Mouse (Mus musculus) cerebellum, adult 9-10 months (tissue): ENCODE measurements around the gene Zmat3.

ENCODE experiments used
- DNase-seq: peaks from one replicate; pipeline ENCODE4 v3.0.0; 2022

Gene Zmat3

DNA sequence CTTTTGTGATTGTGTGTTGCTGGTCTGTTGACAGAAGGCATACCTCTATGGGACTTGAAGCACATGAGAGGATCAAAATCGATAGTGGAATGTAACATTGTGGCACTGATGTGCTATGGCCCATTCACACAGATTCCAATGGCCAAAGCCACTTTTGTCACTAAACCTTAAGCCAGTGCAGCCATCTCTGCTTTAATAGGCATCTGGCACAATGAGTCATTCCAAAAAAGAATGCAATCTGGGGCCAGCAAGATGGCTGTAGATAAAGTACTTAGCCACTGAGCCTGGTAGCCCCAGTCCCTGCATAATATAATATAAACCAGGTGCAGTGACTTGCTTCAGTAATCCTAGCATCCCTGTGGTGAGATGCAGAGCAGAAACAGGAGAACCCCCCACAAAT is 1.7 kb upstream of the Zmat3 start:
- DNase-seq: no peak

- peak; percentile 55 for DNase-seq
These were observed 476 bp upstream of the Zmat3 start for GRCm38 (mm10) chr3:32366246-32366734.

DNA sequence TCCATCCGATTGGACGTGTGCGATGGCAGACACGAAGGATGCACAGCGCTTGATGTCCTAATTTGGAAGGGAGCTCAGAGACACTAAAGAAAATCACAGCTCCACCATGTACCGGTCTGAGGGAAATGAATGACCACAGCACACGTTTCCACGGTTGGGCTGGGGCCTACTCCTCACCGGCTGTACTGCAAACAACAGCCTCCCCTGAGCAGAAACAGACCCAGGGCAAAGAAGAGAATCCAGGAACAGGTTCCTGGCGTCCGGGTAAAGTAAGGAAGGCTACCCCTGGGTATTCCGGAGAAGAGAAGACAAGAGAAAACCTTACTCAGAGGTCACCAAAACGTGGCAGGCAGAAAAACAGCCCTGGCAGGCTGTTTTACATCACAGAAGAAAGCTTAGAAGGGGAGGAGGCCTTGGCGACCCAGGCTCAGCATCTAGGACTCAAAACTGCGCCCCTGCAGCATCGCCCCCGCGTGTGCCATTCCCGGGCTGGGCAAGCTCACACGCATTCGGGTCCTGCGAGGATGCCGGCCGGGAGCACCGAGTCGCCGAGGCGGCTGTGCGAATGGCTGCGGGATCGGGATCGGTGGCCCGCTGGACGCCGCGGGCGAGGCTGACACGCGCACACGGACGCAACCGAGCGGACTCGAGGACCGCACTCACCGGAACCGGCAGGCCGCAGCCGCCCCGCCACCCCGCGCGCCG is 821 bp downstream of the Zmat3 start:
- DNase-seq: peak; percentile 48

GRCm38 (mm10) chr3:32364195-32364594 is 1.6 kb downstream of the Zmat3 start:
- peak; percentile 39 for DNase-seq

- DNase-seq: no peak
These were observed 4.6 kb downstream of the Zmat3 start for GRCm38 (mm10) chr3:32361221-32361620.

GRCm38 (mm10) chr3:32347881-32348280 is 17.9 kb downstream of the Zmat3 start:
- DNase-seq: no peak

- no peak for DNase-seq
These were observed 20.6 kb downstream of the Zmat3 start for GRCm38 (mm10) chr3:32345249-32345648.

DNA sequence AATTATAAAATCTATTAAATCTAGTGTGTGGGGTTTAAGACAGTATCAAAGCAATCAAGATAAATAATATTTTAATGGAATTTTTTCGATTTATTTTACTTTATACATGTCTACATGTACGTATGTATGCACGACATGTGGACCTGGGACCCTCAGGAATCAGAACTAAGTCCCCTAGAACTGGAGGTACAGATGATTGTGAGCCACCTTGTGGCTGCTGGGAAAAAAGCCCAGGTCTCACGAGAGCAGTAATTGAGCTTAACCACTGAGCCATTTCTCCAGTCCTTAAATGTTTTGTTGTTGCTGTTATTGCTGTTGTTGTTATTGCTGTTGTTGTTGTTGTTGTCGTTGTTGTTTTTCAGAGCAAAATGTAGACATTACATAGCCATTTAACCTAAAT is 21.0 kb downstream of the Zmat3 start:
- DNase-seq: no peak

- no peak for DNase-seq
These were observed 22.4 kb downstream of the Zmat3 start for GRCm38 (mm10) chr3:32343371-32343770.

- no peak for DNase-seq
These were observed 24.4 kb downstream of the Zmat3 start for GRCm38 (mm10) chr3:32341434-32341833.

DNA sequence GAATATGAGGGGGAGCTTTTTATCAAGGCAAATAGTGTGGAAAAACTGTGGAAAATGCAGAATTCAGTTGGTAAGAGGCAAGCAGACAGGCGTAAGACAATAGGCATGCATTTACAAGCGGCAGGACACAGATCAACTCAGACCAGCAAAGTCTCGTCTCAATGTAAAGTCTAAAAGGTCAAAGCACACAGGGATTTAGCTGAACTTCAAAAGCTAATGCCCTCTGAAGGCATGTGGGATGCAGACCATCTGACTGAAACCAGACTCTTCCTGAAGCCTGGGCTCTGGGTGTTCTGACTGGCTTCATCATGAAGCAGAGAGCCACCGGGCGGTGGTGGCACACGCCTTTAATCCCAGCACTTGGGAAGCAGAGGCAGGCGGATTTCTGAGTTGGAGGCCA is 27.6 kb downstream of the Zmat3 start:
- no peak for DNase-seq

GRCm38 (mm10) chr3:32337770-32338169 is 28.0 kb downstream of the Zmat3 start:
- DNase-seq: no peak

DNA sequence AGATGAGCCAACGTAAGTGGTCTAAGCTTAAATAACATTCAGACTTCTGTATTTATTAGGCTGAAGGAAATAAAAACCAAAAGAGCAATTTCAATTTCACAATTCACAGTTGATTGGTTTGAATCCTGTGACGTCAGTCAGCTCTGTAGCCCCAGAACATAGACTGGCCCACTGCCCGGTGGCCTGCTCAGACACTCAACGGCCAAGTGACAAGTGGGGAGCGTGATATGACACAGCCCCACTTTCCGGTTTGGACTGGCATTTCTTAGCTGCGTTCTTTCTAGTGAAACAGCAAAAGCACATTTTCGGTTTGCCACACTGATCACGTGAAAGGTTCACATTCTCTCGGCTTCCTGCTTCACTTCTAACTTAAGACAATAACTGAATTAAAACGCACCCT is 30.9 kb downstream of the Zmat3 start:
- DNase-seq: no peak

DNA sequence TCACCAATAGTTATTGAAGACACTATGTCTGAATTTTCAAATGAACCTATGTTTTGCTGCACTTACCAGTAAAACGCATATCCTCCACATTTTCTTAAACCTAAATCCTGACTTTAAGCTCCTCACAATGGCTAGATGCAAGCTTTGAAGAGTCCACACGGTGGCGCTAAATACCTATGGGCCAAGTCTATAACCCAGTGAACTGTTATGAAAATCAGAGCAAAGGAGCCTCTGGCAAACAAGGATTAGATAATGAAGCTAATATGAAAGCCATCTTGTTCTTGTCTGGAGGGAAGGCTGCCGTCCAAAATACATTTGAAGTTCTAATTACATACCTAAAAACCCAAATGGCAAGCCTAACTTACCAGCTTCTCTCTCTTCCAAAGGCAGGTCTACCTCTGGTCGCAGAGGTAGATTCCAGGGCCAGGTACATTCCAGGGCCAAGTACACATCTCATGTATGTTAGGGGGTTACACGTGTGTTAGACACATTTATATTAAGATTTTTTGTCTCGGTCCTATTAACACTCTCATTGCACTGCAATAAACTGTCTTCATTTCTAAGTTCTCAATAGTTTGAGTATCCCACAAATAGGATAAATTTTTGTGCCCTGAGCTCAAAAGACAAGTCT is 32.2 kb downstream of the Zmat3 start:
- peak; percentile 87 for DNase-seq

DNA sequence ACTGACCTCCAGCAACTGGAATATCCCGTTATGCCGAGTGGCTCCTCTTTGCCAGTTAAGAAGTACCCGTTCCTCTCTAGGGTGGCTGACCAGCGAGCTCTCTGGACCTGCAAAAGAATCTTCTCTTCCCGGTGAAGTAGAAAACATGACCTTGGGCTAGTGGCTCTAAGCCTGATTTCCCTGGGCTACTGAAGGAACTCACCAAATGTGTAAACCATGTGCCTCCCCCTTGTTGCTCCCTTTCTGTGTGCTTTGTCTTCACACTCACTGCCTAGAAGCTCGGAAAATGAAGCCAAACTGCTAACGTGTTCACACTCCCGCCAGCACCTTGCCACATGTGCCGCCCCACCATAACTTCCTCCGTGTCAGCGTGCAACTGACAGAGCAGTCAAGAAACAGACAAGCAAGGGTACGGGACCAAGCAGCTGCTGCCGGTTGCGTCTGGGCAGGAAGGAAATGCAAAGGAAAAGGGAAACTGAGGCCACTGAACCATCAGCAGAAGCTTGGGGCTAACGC is 47.9 kb downstream of the Zmat3 start:
- no peak for DNase-seq

DNA sequence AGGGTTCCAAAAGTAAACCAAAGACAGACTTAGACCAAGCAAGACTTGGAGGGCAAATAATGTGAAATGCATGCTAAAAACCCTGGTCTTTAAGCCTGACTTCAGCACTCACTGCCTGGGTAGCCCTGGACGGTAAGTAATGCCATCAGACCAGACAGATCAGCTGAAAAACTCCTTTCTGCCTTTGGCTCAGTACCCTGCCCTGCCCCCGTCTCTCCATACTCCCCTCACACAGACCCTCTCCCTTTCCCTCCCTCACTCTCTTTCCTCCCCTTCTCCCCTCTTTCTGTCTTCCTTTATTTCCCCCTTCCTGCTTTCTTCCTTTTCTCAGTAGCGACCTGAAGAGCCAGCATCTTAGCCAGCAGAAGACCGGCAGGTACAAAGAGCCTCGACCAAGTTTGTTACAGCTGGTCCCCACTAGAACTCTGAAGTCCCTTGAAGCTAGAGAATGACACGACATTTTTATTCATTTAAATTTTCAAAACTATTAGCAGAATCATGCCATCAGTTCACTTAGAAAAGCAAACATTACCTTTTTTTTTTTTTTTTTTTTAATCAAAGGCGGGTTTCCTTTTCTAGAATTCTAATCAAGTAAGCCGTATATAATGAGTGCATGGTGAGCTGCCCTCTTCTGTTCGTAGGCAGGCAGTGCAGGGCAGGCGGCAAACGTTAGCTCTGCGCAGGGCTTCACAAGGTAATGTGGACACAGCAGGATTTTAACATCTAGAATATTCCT is 48.5 kb downstream of the Zmat3 start:
- peak; percentile 39 for DNase-seq

DNA sequence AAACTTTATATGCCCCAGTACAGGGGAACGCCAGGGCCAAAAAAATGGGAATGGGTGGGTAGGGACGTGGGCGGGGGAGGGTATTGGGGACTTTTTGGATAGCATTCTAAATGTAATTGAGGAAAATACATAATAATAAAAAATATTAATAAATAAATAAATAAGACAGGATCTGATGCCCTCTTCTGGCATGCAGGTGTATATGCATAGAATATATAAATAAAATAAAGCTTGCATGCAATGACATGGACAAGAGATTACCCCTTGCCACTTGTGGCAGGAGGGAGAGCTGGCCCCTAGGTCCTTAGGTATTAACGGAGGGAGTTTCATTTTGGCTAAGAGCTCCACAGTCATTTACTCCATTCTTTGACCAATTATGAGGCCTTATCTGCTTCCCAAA is 51.1 kb downstream of the Zmat3 start:
- DNase-seq: no peak

GRCm38 (mm10) chr3:32304171-32304570 is 61.6 kb downstream of the Zmat3 start:
- DNase-seq: no peak

DNA sequence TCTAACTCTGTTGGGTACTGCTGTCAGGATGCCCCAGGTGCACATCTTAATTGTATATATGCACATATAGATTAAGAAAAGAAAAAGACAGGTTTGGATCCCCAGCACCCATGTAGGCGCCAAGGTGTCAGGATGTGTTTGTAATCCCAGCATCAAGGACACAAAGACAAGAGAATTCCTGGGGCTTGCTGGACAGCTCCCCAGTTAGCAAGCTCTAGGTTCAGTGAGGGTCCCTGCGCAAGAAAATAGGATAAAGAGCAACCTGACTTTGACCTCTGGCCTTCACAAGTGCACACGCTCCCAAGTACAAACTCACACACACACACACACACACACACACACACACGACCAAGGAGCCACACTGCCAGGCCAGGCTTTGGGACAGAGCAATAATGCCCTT is 73.8 kb downstream of the Zmat3 start:
- DNase-seq: no peak
